Mouse (Mus musculus) myocyte (in vitro differentiated cells): ENCODE measurements at regions not wholly inside any gene's neighbourhood (a gene's known extent, or its start where the extent isn't known, plus 50 kb on each side); places are given as distances from the start of the nearest gene placed in this dataset.

Source experiments
- H3K27me3 ChIP-seq: one replicate; pipeline ENCODE4 v1.6.1; 2011; ENCODE audit not compliant: control insufficient read depth, insufficient read depth, insufficient read length
- H3K36me3 ChIP-seq: one replicate; pipeline ENCODE4 v1.6.1; 2011; ENCODE audit not compliant: control insufficient read depth, insufficient read depth
- H3K4me2 ChIP-seq: one replicate; pipeline ENCODE4 v1.6.1; 2011; ENCODE audit warnings: low read depth, control low read depth
- H3K4me3 ChIP-seq: one replicate; pipeline ENCODE4 v1.5.1; 2011; ENCODE audit warnings: mild to moderate bottlenecking, control low read depth, moderate library complexity
- H3K79me2 ChIP-seq: one replicate; pipeline ENCODE4 v1.6.1; 2011; ENCODE audit not compliant: control insufficient read depth, insufficient read depth
- H3ac ChIP-seq: one replicate; pipeline ENCODE4 v1.6.1; 2011; ENCODE audit not compliant: control insufficient read depth, insufficient read length
- CEBPB ChIP-seq: IDR thresholded peaks from 2 replicates; pipeline ENCODE4 v1.6.1; 2011; ENCODE audit warnings: mild to moderate bottlenecking, moderate library complexity; ENCODE audit not compliant: poor library complexity, insufficient read depth, severe bottlenecking
- E2F4 ChIP-seq: IDR thresholded peaks from one replicate; pipeline ENCODE4 v1.6.1; 2011; ENCODE audit warnings: mild to moderate bottlenecking, control low read depth, moderate library complexity; ENCODE audit not compliant: insufficient read depth
- MAX ChIP-seq: IDR thresholded peaks from one replicate; pipeline ENCODE4 v1.6.1; 2011; ENCODE audit warnings: low read depth, mild to moderate bottlenecking, control low read depth
- MYOD1 ChIP-seq, 3 experiments: IDR thresholded peaks; one replicate each; pipeline ENCODE4 v1.6.1; 2011; ENCODE audit warnings: control low read depth in 2 of 3, low read depth in 2 of 3, mild to moderate bottlenecking in 2 of 3, moderate library complexity in 1 of 3; ENCODE audit not compliant: insufficient read length in 2 of 3, control insufficient read depth in 1 of 3
- MYOG ChIP-seq, 3 experiments: IDR thresholded peaks; one replicate each; pipeline ENCODE4 v1.6.1; 2011; ENCODE audit warnings: control low read depth in 2 of 3, low read depth in 2 of 3, mild to moderate bottlenecking in 2 of 3; ENCODE audit not compliant: insufficient read length in 2 of 3, control insufficient read depth in 1 of 3, insufficient read depth in 1 of 3
- POLR2A ChIP-seq: IDR thresholded peaks from one replicate; pipeline ENCODE4 v1.6.1; 2011; ENCODE audit warnings: low read depth, mild to moderate bottlenecking, control low read depth, moderate library complexity; ENCODE audit not compliant: insufficient read length
- POLR2AphosphoS2 ChIP-seq: IDR thresholded peaks from one replicate; pipeline ENCODE4 v1.6.1; 2011; ENCODE audit warnings: low read depth, control low read depth; ENCODE audit not compliant: insufficient read length
- REST ChIP-seq: IDR thresholded peaks from one replicate; pipeline ENCODE4 v1.6.1; 2011; ENCODE audit warnings: mild to moderate bottlenecking, control low read depth, moderate library complexity; ENCODE audit not compliant: insufficient read depth, insufficient read length
- SRF ChIP-seq: IDR thresholded peaks from one replicate; pipeline ENCODE4 v1.6.1; 2011; ENCODE audit warnings: low read depth; ENCODE audit not compliant: control insufficient read depth, insufficient read length
- TCF12 ChIP-seq: IDR thresholded peaks from one replicate; pipeline ENCODE4 v1.6.1; 2011; ENCODE audit warnings: mild to moderate bottlenecking, control low read depth; ENCODE audit not compliant: poor library complexity, insufficient read depth, severe bottlenecking
- TCF3 ChIP-seq: IDR thresholded peaks from one replicate; pipeline ENCODE4 v1.6.1; 2011; ENCODE audit warnings: low read depth, control low read depth; ENCODE audit not compliant: insufficient read length
- USF1 ChIP-seq: IDR thresholded peaks from one replicate; pipeline ENCODE4 v1.6.1; 2011; ENCODE audit warnings: low read depth, mild to moderate bottlenecking, control low read depth, moderate library complexity

DNA sequence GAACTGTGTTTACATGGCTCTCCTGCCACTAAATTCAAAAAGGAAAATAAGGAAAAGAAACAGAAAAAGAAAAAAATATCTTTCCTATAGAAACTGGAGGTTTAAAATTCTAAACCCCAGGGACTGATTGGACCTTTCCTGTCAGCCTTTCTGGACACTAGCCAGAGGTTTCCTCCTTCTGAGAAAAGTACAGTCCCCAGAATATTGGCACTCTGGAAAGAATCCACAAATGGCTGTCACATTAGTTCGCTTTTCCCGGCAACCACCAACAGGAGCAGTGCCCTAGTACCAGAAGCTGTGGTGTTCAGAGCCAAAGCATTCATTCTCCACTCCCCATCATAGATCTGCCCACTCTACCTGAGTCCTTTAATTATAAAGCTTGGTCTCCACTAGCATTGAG, 258.8 kb downstream of the Icos start:
- H3K4me2 ChIP-seq, result no peak overlapping the region
- TF ChIP-seq SRF (no peak), TCF3 (no peak), MYOG (IDR thresholded peaks at IDR 0.05; ENCODE audit: control insufficient read depth in 1 of 3, insufficient read depth in 1 of 3, insufficient read length in 2 of 3, low read depth in 2 of 3) (no peak), USF1 (no peak), REST (no peak), CEBPB (no peak), E2F4 (no peak), MAX (no peak), POLR2AphosphoS2 (no peak), POLR2A (no peak), MYOD1 (IDR thresholded peaks at IDR 0.05; ENCODE audit: control insufficient read depth in 1 of 3, insufficient read length in 2 of 3, low read depth in 2 of 3) (no peak), TCF12 (no peak)
- H3K36me3 ChIP-seq, result no peaks in the 10 kb centered on the region
- no peak overlapping the region for H3ac ChIP-seq
- no peaks in the 10 kb centered on the region for H3K27me3 ChIP-seq
- H3K4me3 ChIP-seq, result no peak overlapping the region
- no peaks in the 10 kb centered on the region for H3K79me2 ChIP-seq

DNA sequence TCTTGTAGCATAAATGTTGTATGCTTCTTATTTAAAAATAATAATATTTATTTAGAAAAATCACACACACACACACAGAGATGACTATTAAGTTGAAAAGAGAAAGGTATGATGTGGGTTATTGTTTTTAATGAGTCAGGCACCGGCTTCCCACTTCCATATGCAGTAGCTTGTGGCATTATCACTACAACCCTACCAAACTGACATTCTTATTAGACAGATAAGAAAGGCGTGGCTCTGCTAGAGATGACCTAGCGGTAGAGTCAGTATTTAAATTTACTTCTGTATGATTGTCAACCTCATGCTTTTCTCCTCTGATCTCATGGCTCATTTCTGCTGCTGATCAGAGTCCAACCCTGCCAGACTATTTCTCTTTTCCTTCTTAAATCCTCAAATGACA, 260.9 kb downstream of the Icos start:
- TF ChIP-seq MYOD1 (IDR thresholded peaks at IDR 0.05; ENCODE audit: control insufficient read depth in 1 of 3, insufficient read length in 2 of 3, low read depth in 2 of 3) (no peak), SRF (no peak), CEBPB (no peak), USF1 (no peak)
- no peak overlapping the region for H3K4me2 ChIP-seq
- H3K79me2 ChIP-seq, result no peaks in the 10 kb centered on the region
- no peaks in the 10 kb centered on the region for H3K36me3 ChIP-seq
- no peaks in the 10 kb centered on the region for H3K27me3 ChIP-seq
- H3ac ChIP-seq, result no peak overlapping the region
- H3K4me3 ChIP-seq, result no peak overlapping the region

DNA sequence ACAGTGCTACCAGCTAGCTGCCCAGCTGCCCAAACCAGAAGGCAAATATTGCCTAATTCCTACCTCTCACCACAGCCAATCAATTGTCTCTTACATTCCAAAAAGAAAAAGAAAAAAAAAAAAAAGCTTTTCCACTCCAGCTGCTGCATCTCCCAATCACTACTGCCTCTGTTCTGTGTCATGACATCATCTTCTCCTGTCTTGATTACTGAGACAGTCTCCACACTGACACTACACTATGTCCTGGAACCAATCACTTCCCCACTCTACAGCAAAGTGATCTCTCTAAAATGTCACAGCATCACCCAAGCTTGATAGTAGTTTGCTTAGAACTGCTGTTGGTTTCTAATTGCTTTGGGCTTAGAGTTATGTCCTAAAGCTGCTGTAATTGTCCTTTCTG, 279.8 kb downstream of the Icos start:
- no peak overlapping the region for H3ac ChIP-seq
- no peaks in the 10 kb centered on the region for H3K27me3 ChIP-seq
- H3K4me3 ChIP-seq, result no peak overlapping the region
- H3K36me3 ChIP-seq, result no peaks in the 10 kb centered on the region
- TF ChIP-seq TCF3, result no peak
- no peaks in the 10 kb centered on the region for H3K79me2 ChIP-seq
- no peak overlapping the region for H3K4me2 ChIP-seq

- Histone ChIP-seq H3K4me3 (no peak overlapping the region), H3K27me3 (peaks cover 5% of the 10 kb centered on the region), H3K36me3 (no peaks in the 10 kb centered on the region), H3ac (no peak overlapping the region), H3K79me2 (no peaks in the 10 kb centered on the region), H3K4me2 (no peak overlapping the region)
- TF ChIP-seq SRF (no peak), MYOG (IDR thresholded peaks at IDR 0.05; ENCODE audit: control insufficient read depth in 1 of 3, insufficient read depth in 1 of 3, insufficient read length in 2 of 3, low read depth in 2 of 3) (no peak), CEBPB (no peak), E2F4 (no peak), TCF3 (no peak), REST (no peak), MYOD1 (IDR thresholded peaks at IDR 0.05; ENCODE audit: control insufficient read depth in 1 of 3, insufficient read length in 2 of 3, low read depth in 2 of 3) (no peak), MAX (no peak), USF1 (no peak), TCF12 (no peak), POLR2A (no peak), POLR2AphosphoS2 (no peak)
Measured at GRCm38 (mm10) chr1:61263466-61263865, 285.7 kb downstream of the Icos start.

DNA sequence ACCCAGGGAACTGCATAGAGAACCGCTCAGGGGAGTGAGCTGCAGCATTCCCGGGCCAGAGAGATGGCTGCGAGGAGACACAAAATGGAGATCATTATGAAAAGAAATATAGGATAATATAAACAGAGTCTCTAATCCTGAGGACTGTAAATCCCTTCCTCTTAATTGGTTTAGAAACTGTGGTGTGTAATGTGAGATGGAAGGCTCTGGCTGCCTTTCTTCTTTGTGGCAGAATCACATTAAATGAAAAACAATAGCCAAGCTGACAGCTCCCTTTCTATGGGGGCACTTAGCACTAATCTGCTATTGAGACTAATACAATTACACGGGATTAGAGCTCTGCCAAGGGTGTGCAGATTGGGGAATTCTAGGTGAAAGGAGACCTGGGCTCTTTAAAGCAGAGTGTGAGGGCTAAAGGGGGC, 288.0 kb downstream of the Icos start:
- Histone ChIP-seq H3K36me3 (no peaks in the 10 kb centered on the region), H3K79me2 (no peaks in the 10 kb centered on the region), H3ac (no peak overlapping the region), H3K4me3 (no peak overlapping the region), H3K27me3 (peaks cover 5% of the 10 kb centered on the region), H3K4me2 (no peak overlapping the region)
- no peak for TF ChIP-seq TCF3
- TF ChIP-seq POLR2AphosphoS2, result no peak

- Histone ChIP-seq H3ac (no peak overlapping the region), H3K4me3 (no peak overlapping the region), H3K36me3 (no peaks in the 10 kb centered on the region), H3K27me3 (no peaks in the 10 kb centered on the region), H3K4me2 (no peak overlapping the region), H3K79me2 (no peaks in the 10 kb centered on the region)
- TF ChIP-seq USF1 (no peak), SRF (no peak), TCF12 (no peak), CEBPB (no peak), MYOD1 (IDR thresholded peaks at IDR 0.05; ENCODE audit: control insufficient read depth in 1 of 3, insufficient read length in 2 of 3, low read depth in 2 of 3) (no peak), REST (no peak), TCF3 (no peak), MYOG (IDR thresholded peaks at IDR 0.05; ENCODE audit: control insufficient read depth in 1 of 3, insufficient read depth in 1 of 3, insufficient read length in 2 of 3, low read depth in 2 of 3) (no peak), POLR2AphosphoS2 (no peak), E2F4 (no peak), POLR2A (no peak), MAX (no peak)
Measured at GRCm38 (mm10) chr1:61273843-61274242, 296.1 kb downstream of the Icos start.
